Mouse (Mus musculus): ENCODE results near the gene Vwa3b.

The Vwa3b gene

GRCm38 (mm10) chr1:37011626-37012209, 14.7 kb upstream of the Vwa3b start:
- DNase-seq (ENCODE audit: low read depth, low spot score) = no peak

GRCm38 (mm10) chr1:37013006-37013405, 13.4 kb upstream of the Vwa3b start:
- DNase-seq (ENCODE audit: low read depth, low spot score) = no peak

GRCm38 (mm10) chr1:37013687-37014086, 12.7 kb upstream of the Vwa3b start:
- no peak for DNase-seq (ENCODE audit: low read depth, low spot score)

- DNase-seq (ENCODE audit: low read depth, low spot score) = no peak
Observed at GRCm38 (mm10) chr1:37019017-37019416, 7.4 kb upstream of the Vwa3b start.

GRCm38 (mm10) chr1:37022704-37023103, 3.7 kb upstream of the Vwa3b start:
- no peak for DNase-seq (ENCODE audit: low read depth, low spot score)

- no peak for DNase-seq (ENCODE audit: low read depth, low spot score)
Observed at GRCm38 (mm10) chr1:37024736-37025135, 1.7 kb upstream of the Vwa3b start.

GRCm38 (mm10) chr1:37025376-37025775, 1.0 kb upstream of the Vwa3b start:
- no peak for DNase-seq (ENCODE audit: low read depth, low spot score)

- no peak for DNase-seq (ENCODE audit: low read depth, low spot score)
Observed at GRCm38 (mm10) chr1:37026866-37027265, 470 bp downstream of the Vwa3b start.

GRCm38 (mm10) chr1:37028439-37029153, 2.2 kb downstream of the Vwa3b start:
- DNase-seq (ENCODE audit: low read depth, low spot score) = no peak

- DNase-seq (ENCODE audit: low read depth, low spot score) = peak; percentile 37
Observed at GRCm38 (mm10) chr1:37029154-37029907, 2.9 kb downstream of the Vwa3b start.

GRCm38 (mm10) chr1:37029942-37030341, 3.5 kb downstream of the Vwa3b start:
- DNase-seq (ENCODE audit: low read depth, low spot score) = no peak

- DNase-seq (ENCODE audit: low read depth, low spot score) = no peak
Observed at GRCm38 (mm10) chr1:37030693-37031092, 4.3 kb downstream of the Vwa3b start.

- no peak for DNase-seq (ENCODE audit: low read depth, low spot score)
Observed at GRCm38 (mm10) chr1:37035879-37036278, 9.5 kb downstream of the Vwa3b start.

GRCm38 (mm10) chr1:37041126-37041525, 14.7 kb downstream of the Vwa3b start:
- no peak for DNase-seq (ENCODE audit: low read depth, low spot score)

GRCm38 (mm10) chr1:37041856-37042255, 15.5 kb downstream of the Vwa3b start:
- DNase-seq (ENCODE audit: low read depth, low spot score) = no peak

- DNase-seq (ENCODE audit: low read depth, low spot score) = no peak
Observed at GRCm38 (mm10) chr1:37042769-37043168, 16.4 kb downstream of the Vwa3b start.

GRCm38 (mm10) chr1:37043196-37043595, 16.8 kb downstream of the Vwa3b start:
- no peak for DNase-seq (ENCODE audit: low read depth, low spot score)

GRCm38 (mm10) chr1:37045472-37045871, 19.1 kb downstream of the Vwa3b start:
- no peak for DNase-seq (ENCODE audit: low read depth, low spot score)

GRCm38 (mm10) chr1:37049159-37049558, 22.8 kb downstream of the Vwa3b start:
- DNase-seq (ENCODE audit: low read depth, low spot score) = no peak

- no peak for DNase-seq (ENCODE audit: low read depth, low spot score)
Observed at GRCm38 (mm10) chr1:37053691-37054090, 27.3 kb downstream of the Vwa3b start.

GRCm38 (mm10) chr1:37056831-37057561, 30.6 kb downstream of the Vwa3b start:
- no peak for DNase-seq (ENCODE audit: low read depth, low spot score)

GRCm38 (mm10) chr1:37060856-37061255, 34.5 kb downstream of the Vwa3b start:
- no peak for DNase-seq (ENCODE audit: low read depth, low spot score)

Measured in retina, postnatal 7 days (tissue).